Mouse (Mus musculus) lung, postnatal 0 days (tissue): ENCODE measurements around the gene Actbl2.

Experiments
- CTCF ChIP-seq: IDR thresholded peaks from 2 replicates; pipeline ENCODE4 v1.5.1; 2016; ENCODE audit warnings: antibody characterized with exemption, mild to moderate bottlenecking
- EP300 ChIP-seq: IDR thresholded peaks from 2 replicates; pipeline ENCODE4 v1.6.1; 2016; ENCODE audit warnings: antibody characterized with exemption, mild to moderate bottlenecking, control low read depth

DNA sequence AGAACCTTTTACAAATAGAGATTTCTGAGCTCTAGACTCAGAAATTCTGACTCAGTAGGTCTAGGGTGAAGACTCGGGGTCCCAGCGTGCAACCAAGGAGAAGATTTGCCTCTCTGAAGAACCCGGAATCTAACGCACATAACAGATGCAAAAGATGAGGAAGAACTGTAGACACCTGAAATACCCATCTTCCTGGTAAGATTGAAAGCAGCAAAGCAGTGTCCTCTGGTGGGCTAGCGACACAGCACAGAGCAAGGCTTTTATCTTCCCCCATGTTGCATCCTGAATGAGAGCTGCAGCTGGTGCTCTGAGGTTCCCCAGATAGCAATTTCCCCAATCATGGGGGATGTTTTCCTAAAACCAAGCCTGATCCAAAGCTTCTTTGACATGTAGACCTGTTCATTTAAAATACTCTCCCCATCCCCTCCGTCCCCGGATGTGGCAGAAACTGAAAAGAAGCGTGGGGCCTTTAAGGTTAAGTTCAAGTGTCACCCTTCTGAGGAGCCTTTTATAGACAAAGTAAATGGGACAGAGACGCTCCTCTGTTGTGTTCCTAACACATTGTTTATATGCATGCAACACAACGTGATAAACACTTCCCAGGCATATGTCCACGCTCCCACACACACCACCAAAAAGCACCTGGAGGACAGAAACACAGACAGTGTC, 3.7 kb downstream of the Actbl2 start:
- TF ChIP-seq CTCF, result no peak
- no peak for TF ChIP-seq EP300
